Mouse (Mus musculus) neural tube, embryonic 10.5 days (tissue): Measurements from ENCODE around the gene Slc24a2.

Source experiments
- DNase-seq: peaks from one replicate; pipeline ENCODE4 v3.0.0-alpha.2; 2017; ENCODE audit warnings: low spot score; ENCODE audit errors: extremely low spot score

Gene Slc24a2

GRCm38 (mm10) chr4:87047131-87047530, 183.1 kb downstream of the Slc24a2 start:
- DNase-seq = no peak

GRCm38 (mm10) chr4:87043296-87043695, 187.0 kb downstream of the Slc24a2 start:
- DNase-seq = no peak

- DNase-seq = no peak
Measured at GRCm38 (mm10) chr4:87041412-87041997, 188.8 kb downstream of the Slc24a2 start.

GRCm38 (mm10) chr4:87037592-87037991, 192.7 kb downstream of the Slc24a2 start:
- DNase-seq = no peak

GRCm38 (mm10) chr4:87036507-87036906, 193.8 kb downstream of the Slc24a2 start:
- no peak for DNase-seq

- DNase-seq = no peak
Measured at GRCm38 (mm10) chr4:87035701-87036100, 194.6 kb downstream of the Slc24a2 start.

- no peak for DNase-seq
Measured at GRCm38 (mm10) chr4:87032632-87033031, 197.6 kb downstream of the Slc24a2 start.

GRCm38 (mm10) chr4:87031076-87031475, 199.2 kb downstream of the Slc24a2 start:
- no peak for DNase-seq

- no peak for DNase-seq
Measured at GRCm38 (mm10) chr4:87026311-87027151, 203.7 kb downstream of the Slc24a2 start.

- no peak for DNase-seq
Measured at GRCm38 (mm10) chr4:87024556-87024955, 205.7 kb downstream of the Slc24a2 start.

GRCm38 (mm10) chr4:87021542-87021941, 208.7 kb downstream of the Slc24a2 start:
- DNase-seq = no peak

- DNase-seq = no peak
Measured at GRCm38 (mm10) chr4:87019486-87020105, 210.7 kb downstream of the Slc24a2 start.

- no peak for DNase-seq
Measured at GRCm38 (mm10) chr4:87018073-87018997, 211.9 kb downstream of the Slc24a2 start.

GRCm38 (mm10) chr4:87017464-87017863, 212.8 kb downstream of the Slc24a2 start:
- DNase-seq = no peak

- DNase-seq = no peak
Measured at GRCm38 (mm10) chr4:87015746-87016145, 214.5 kb downstream of the Slc24a2 start.

GRCm38 (mm10) chr4:87013721-87014620, 216.3 kb downstream of the Slc24a2 start:
- DNase-seq = no peak

- no peak for DNase-seq
Measured at GRCm38 (mm10) chr4:86992470-86992869, 237.8 kb downstream of the Slc24a2 start.

GRCm38 (mm10) chr4:86989301-86989700, 241.0 kb downstream of the Slc24a2 start:
- DNase-seq = no peak

GRCm38 (mm10) chr4:86987846-86988245, 242.4 kb downstream of the Slc24a2 start:
- DNase-seq = no peak

- no peak for DNase-seq
Measured at GRCm38 (mm10) chr4:86977272-86977671, 253.0 kb downstream of the Slc24a2 start.
